Mouse (Mus musculus): Measurements from ENCODE around the gene Cep170. TPM values are rescaled to one million over a fixed set of nuclear protein-coding genes. Genes with fewer than 3 reads are reported as not detected.

Gene Cep170
- total and polyA plus RNA-seq, 2 experiments from 2014 or later = 7.1 to 18.8 TPM

DNA sequence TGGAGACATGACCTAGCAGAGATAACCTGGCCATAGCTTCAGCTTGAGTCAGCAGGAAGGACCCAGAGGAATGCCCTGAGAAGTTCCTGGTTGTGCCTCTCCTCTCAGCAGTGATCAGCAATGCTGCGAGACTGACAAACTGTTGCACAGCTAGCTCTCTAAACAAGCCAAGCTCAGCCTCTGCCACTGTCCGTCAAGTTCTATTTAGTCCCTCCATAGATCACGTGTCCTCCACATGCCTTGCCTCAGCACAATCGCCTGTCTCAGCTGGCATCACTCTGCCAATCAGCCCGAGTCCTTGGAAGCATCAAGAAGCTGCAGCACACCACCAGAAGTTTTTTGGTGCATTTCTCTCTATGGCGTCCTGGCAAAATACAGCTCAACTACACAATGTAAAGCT lies 21.0 kb upstream of the Cep170 start:
- Histone ChIP-seq H3K9me3 (replicated peaks; ENCODE audit: control insufficient read depth, low read length) (no peaks in the 10 kb centered on the region), H3K27ac (ENCODE audit: low read depth) (no peak overlapping the region), H3K4me1 (ENCODE audit: control insufficient read depth, insufficient read depth) (no peaks in the 10 kb centered on the region), H3K36me3 (replicated peaks; ENCODE audit: control insufficient read depth, insufficient read depth, low read length) (no peaks in the 10 kb centered on the region), H3K27me3 (ENCODE audit: control insufficient read depth, insufficient read depth, low read length) (no peaks in the 10 kb centered on the region), H3K9ac (replicated peaks; ENCODE audit: low read depth, low read length) (no peak overlapping the region), H3K4me2 (ENCODE audit: low read depth, low read length) (peak overlapping the region; percentile 83), H3K4me3 (ENCODE audit: low read depth, low read length) (peak overlapping the region; percentile 55)
- TF ChIP-seq EP300 (IDR thresholded peaks at IDR 0.05; ENCODE audit: low read depth) (no peak), CTCF (IDR thresholded peaks at IDR 0.05; ENCODE audit: low read depth) (no peak)
- WGBS = 43% methylated on average over 6 of the region's 6 CpGs
- ATAC-seq (ENCODE audit: insufficient read depth, low read depth) (no peak; the same call in 1 of the 2 replicates), DNase-seq (ENCODE audit: low spot score) (no peak)

- 55% methylated on average over 3 of the region's 3 CpGs for WGBS
- ATAC-seq (ENCODE audit: insufficient read depth, low read depth) (no peak), DNase-seq (ENCODE audit: low spot score) (no peak)
- H3K9ac ChIP-seq (replicated peaks; ENCODE audit: low read depth, low read length) = no peak overlapping the region
- no peaks in the 10 kb centered on the region for H3K9me3 ChIP-seq (replicated peaks; ENCODE audit: control insufficient read depth, low read length)
- no peak overlapping the region for H3K27ac ChIP-seq (ENCODE audit: low read depth)
- H3K27me3 ChIP-seq (ENCODE audit: control insufficient read depth, insufficient read depth, low read length) = no peaks in the 10 kb centered on the region
- no peak overlapping the region for H3K4me2 ChIP-seq (ENCODE audit: low read depth, low read length)
- H3K4me3 ChIP-seq (ENCODE audit: low read depth, low read length) = no peak overlapping the region
- TF ChIP-seq CTCF (IDR thresholded peaks at IDR 0.05; ENCODE audit: low read depth) (no peak), EP300 (IDR thresholded peaks at IDR 0.05; ENCODE audit: low read depth) (no peak)
- no peaks in the 10 kb centered on the region for H3K36me3 ChIP-seq (replicated peaks; ENCODE audit: control insufficient read depth, insufficient read depth, low read length)
- H3K4me1 ChIP-seq (ENCODE audit: control insufficient read depth, insufficient read depth) = no peaks in the 10 kb centered on the region
These were observed 20.1 kb upstream of the Cep170 start for GRCm38 (mm10) chr1:176833948-176834347.

DNA sequence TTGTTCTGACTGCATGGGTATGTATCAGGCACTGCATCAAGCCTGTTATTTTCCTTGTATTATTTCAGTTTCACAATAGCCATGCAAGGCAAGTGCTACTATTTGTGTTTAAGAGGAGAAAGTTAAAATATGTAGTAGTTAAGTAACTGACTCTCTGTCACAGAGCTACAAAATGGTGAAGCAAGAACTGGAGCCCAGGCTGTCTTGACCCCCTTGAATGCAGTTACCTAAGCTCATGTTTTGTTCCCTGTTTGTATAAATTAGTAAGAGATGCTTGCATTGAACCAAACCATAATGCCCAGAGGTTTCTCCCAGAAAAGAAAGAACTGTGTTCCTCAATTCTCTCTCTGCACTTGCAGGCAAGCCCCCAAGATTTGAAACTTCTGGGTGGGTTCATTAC lies 19.4 kb upstream of the Cep170 start:
- DNase-seq (ENCODE audit: low spot score) (no peak), ATAC-seq (ENCODE audit: insufficient read depth, low read depth) (no peak)
- Histone ChIP-seq H3K4me1 (ENCODE audit: control insufficient read depth, insufficient read depth) (peaks cover 5% of the 10 kb centered on the region; the same call in 1 of the 2 replicates), H3K4me3 (ENCODE audit: low read depth, low read length) (no peak overlapping the region), H3K36me3 (replicated peaks; ENCODE audit: control insufficient read depth, insufficient read depth, low read length) (no peaks in the 10 kb centered on the region), H3K9ac (replicated peaks; ENCODE audit: low read depth, low read length) (no peak overlapping the region), H3K9me3 (replicated peaks; ENCODE audit: control insufficient read depth, low read length) (no peaks in the 10 kb centered on the region), H3K4me2 (ENCODE audit: low read depth, low read length) (no peak overlapping the region), H3K27me3 (ENCODE audit: control insufficient read depth, insufficient read depth, low read length) (no peaks in the 10 kb centered on the region), H3K27ac (ENCODE audit: low read depth) (no peak overlapping the region)
- no peak for TF ChIP-seq CTCF (IDR thresholded peaks at IDR 0.05; ENCODE audit: low read depth)
- no peak for TF ChIP-seq EP300 (IDR thresholded peaks at IDR 0.05; ENCODE audit: low read depth)

- Histone ChIP-seq H3K4me2 (ENCODE audit: low read depth, low read length) (no peak overlapping the region), H3K36me3 (replicated peaks; ENCODE audit: control insufficient read depth, insufficient read depth, low read length) (no peaks in the 10 kb centered on the region), H3K9ac (replicated peaks; ENCODE audit: low read depth, low read length) (no peak overlapping the region), H3K9me3 (replicated peaks; ENCODE audit: control insufficient read depth, low read length) (no peaks in the 10 kb centered on the region), H3K27me3 (ENCODE audit: control insufficient read depth, insufficient read depth, low read length) (no peaks in the 10 kb centered on the region), H3K27ac (ENCODE audit: low read depth) (no peak overlapping the region), H3K4me3 (ENCODE audit: low read depth, low read length) (no peak overlapping the region), H3K4me1 (ENCODE audit: control insufficient read depth, insufficient read depth) (peaks cover 10% of the 10 kb centered on the region; the same call in 1 of the 2 replicates)
- no peak for TF ChIP-seq CTCF (IDR thresholded peaks at IDR 0.05; ENCODE audit: low read depth)
- no peak for TF ChIP-seq EP300 (IDR thresholded peaks at IDR 0.05; ENCODE audit: low read depth)
- ATAC-seq (ENCODE audit: insufficient read depth, low read depth) (no peak), DNase-seq (ENCODE audit: low spot score) (no peak)
- 46% methylated on average over 8 of the region's 8 CpGs for WGBS
These were observed 18.7 kb upstream of the Cep170 start for GRCm38 (mm10) chr1:176832607-176833006.

- H3K9ac ChIP-seq (replicated peaks; ENCODE audit: low read depth, low read length) = no peak overlapping the region
- DNase-seq (ENCODE audit: low spot score) (no peak), ATAC-seq (ENCODE audit: insufficient read depth, low read depth) (no peak)
- H3K27me3 ChIP-seq (ENCODE audit: control insufficient read depth, insufficient read depth, low read length) = no peaks in the 10 kb centered on the region
- H3K4me2 ChIP-seq (ENCODE audit: low read depth, low read length) = no peak overlapping the region
- no peak overlapping the region for H3K27ac ChIP-seq (ENCODE audit: low read depth)
- no peaks in the 10 kb centered on the region for H3K36me3 ChIP-seq (replicated peaks; ENCODE audit: control insufficient read depth, insufficient read depth, low read length)
- WGBS = 64% methylated on average over 2 of the region's 2 CpGs
- no peak for TF ChIP-seq EP300 (IDR thresholded peaks at IDR 0.05; ENCODE audit: low read depth)
- no peak for TF ChIP-seq CTCF (IDR thresholded peaks at IDR 0.05; ENCODE audit: low read depth)
- peaks cover 12% of the 10 kb centered on the region; the same call in 1 of the 2 replicates for H3K4me1 ChIP-seq (ENCODE audit: control insufficient read depth, insufficient read depth)
- H3K4me3 ChIP-seq (ENCODE audit: low read depth, low read length) = no peak overlapping the region
- no peaks in the 10 kb centered on the region for H3K9me3 ChIP-seq (replicated peaks; ENCODE audit: control insufficient read depth, low read length)
These were observed 18.2 kb upstream of the Cep170 start for GRCm38 (mm10) chr1:176832071-176832470.

- Histone ChIP-seq H3K9me3 (replicated peaks; ENCODE audit: control insufficient read depth, low read length) (no peaks in the 10 kb centered on the region), H3K4me2 (ENCODE audit: low read depth, low read length) (no peak overlapping the region), H3K4me1 (ENCODE audit: control insufficient read depth, insufficient read depth) (peaks cover 19% of the 10 kb centered on the region; the same call in 1 of the 2 replicates), H3K27ac (ENCODE audit: low read depth) (no peak overlapping the region), H3K4me3 (ENCODE audit: low read depth, low read length) (no peak overlapping the region), H3K36me3 (replicated peaks; ENCODE audit: control insufficient read depth, insufficient read depth, low read length) (no peaks in the 10 kb centered on the region), H3K27me3 (ENCODE audit: control insufficient read depth, insufficient read depth, low read length) (no peaks in the 10 kb centered on the region), H3K9ac (replicated peaks; ENCODE audit: low read depth, low read length) (no peak overlapping the region)
- 62% methylated on average over 12 of the region's 12 CpGs for WGBS
- no peak for DNase-seq (ENCODE audit: low spot score)
- TF ChIP-seq CTCF (IDR thresholded peaks at IDR 0.05; ENCODE audit: low read depth) (no peak), EP300 (IDR thresholded peaks at IDR 0.05; ENCODE audit: low read depth) (no peak)
- ATAC-seq (ENCODE audit: insufficient read depth, low read depth) = no peak
These were observed 14.8 kb upstream of the Cep170 start for GRCm38 (mm10) chr1:176828666-176829065.

Measured in heart, postnatal 0 days (tissue).